17 mouse cellular contexts compared by ENCODE assay signal in the genomic region with DNA sequence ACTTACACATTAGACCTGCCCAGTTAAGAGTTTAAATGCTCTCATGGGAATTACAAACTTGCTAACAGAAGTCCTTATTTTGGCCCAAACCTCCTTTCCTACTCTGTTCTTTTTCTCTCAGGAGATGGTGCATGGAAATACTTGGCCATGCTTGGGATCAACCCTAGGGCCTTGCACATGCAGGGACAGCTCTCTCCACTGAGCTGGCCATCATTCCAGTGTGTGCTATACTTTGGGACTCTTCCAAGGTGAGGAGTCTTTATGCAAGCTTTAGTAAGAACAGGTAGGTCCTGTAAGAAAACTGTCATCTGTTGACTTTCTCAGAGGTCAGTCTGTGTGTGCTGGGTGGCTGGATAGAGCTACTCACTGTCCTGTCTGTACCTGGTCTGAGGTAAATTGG.
"Had no signal": no experiment of that assay in that cellular context is flagged by ENCODE, and none has a peak within 500 bp of the region (broad histone marks: within the 10 kb centered on the region; RNA-seq: fewer than 3 reads in every experiment).

No protein-coding gene starts in this region.

- H3K4me3 ChIP-seq: intestine, embryonic 15.5 days; kidney, embryonic 15.5 days; limb, embryonic 15.5 days; liver, embryonic 15.5 days; midbrain, embryonic 12.5 days; neural tube, embryonic 13.5 days had no signal

- H3K4me2 ChIP-seq: intestine, embryonic 15.5 days; kidney, embryonic 15.5 days; limb, embryonic 15.5 days; lung, embryonic 14.5 days; midbrain, embryonic 12.5 days; neural tube, embryonic 13.5 days had no signal

- H3K36me3 ChIP-seq: intestine, embryonic 15.5 days; kidney, embryonic 15.5 days; limb, embryonic 15.5 days; midbrain, embryonic 12.5 days; neural tube, embryonic 13.5 days had no signal

- DNase-seq: kidney, adult 2 months; kidney, postnatal 14 days; layer of hippocampus, adult 9-11 months; layer of hippocampus, postnatal 36 days; lung, embryonic 14.5 days; lung, postnatal 10 days; lung, postnatal 4 days; right cerebral cortex, postnatal 14 days; thymus, adult 2 months; thymus, postnatal 36 days had no signal

- H3K9me3 ChIP-seq: intestine, embryonic 15.5 days; kidney, embryonic 15.5 days; limb, embryonic 15.5 days; liver, embryonic 15.5 days; midbrain, embryonic 12.5 days; neural tube, embryonic 13.5 days had no signal

- H3K27ac ChIP-seq: intestine, embryonic 15.5 days; kidney, embryonic 15.5 days; limb, embryonic 15.5 days; liver, embryonic 15.5 days; midbrain, embryonic 12.5 days; neural tube, embryonic 13.5 days had no signal

- H3K9ac ChIP-seq: intestine, embryonic 15.5 days; kidney, embryonic 15.5 days; limb, embryonic 15.5 days; liver, embryonic 15.5 days; lung, embryonic 14.5 days; midbrain, embryonic 12.5 days; neural tube, embryonic 13.5 days had no signal

- ATAC-seq: intestine, embryonic 15.5 days; midbrain, embryonic 16.5 days had no signal

- H3K27me3 ChIP-seq: intestine, embryonic 15.5 days; kidney, embryonic 15.5 days; limb, embryonic 15.5 days; liver, embryonic 15.5 days; midbrain, embryonic 12.5 days; neural tube, embryonic 13.5 days had no signal
